Mouse (Mus musculus) MEL (cell line): ENCODE results near the gene Vav3. TPM values are rescaled to one million over a fixed set of nuclear protein-coding genes. Genes with fewer than 3 reads are reported as not detected.

Experiments
- DNase-seq: peaks from one replicate; pipeline ENCODE4 v3.0.0; 2011; ENCODE audit warnings: low read depth, low spot score
- H3K27ac ChIP-seq: 2 replicates; pipeline ENCODE4 v1.5.1; 2012; ENCODE audit warnings: low read depth, mild to moderate bottlenecking, control low read depth, low read length, moderate library complexity; ENCODE audit not compliant: control insufficient read depth
- H3K27me3 ChIP-seq, 2 experiments: fragments of 150-350 bp in 1 of 2; sonication (generic) in 1 of 2; 2 replicates each; pipeline ENCODE4 v1.6.1; 2012; ENCODE audit warnings: low read length in 2 of 2, mild to moderate bottlenecking in 2 of 2, improper control_type of control experiment in 1 of 2, moderate library complexity in 1 of 2; ENCODE audit not compliant: insufficient read depth in 2 of 2, control insufficient read depth in 1 of 2
- H3K36me3 ChIP-seq, 2 experiments: 2 replicates each; pipeline ENCODE4 v1.6.1; 2012 to 2014; ENCODE audit warnings: low read length in 2 of 2, improper control_type of control experiment in 1 of 2, inconsistent platforms in 1 of 2, mild to moderate bottlenecking in 1 of 2; ENCODE audit not compliant: insufficient read depth in 2 of 2, control insufficient read depth in 1 of 2
- H3K4me1 ChIP-seq, 2 experiments: fragments of 150-350 bp in 1 of 2; sonication (generic) in 1 of 2; 2 replicates each; pipeline ENCODE4 v1.6.1; 2012; ENCODE audit warnings: low read length in 2 of 2, improper control_type of control experiment in 1 of 2, mild to moderate bottlenecking in 1 of 2; ENCODE audit not compliant: insufficient read depth in 2 of 2, control insufficient read depth in 1 of 2
- H3K4me3 ChIP-seq, 2 experiments: fragments of 150-350 bp in 1 of 2; sonication (generic) in 1 of 2; 2 replicates each; pipeline ENCODE4 v1.5.1; 2012; ENCODE audit warnings: low read depth in 2 of 2, low read length in 2 of 2, mild to moderate bottlenecking in 2 of 2, moderate library complexity in 2 of 2, control low read depth in 1 of 2, improper control_type of control experiment in 1 of 2; ENCODE audit not compliant: control insufficient read depth in 1 of 2, insufficient read depth in 1 of 2
- H3K79me2 ChIP-seq: 2 replicates; pipeline ENCODE4 v1.6.1; 2012; ENCODE audit warnings: mild to moderate bottlenecking, low read length, moderate library complexity; ENCODE audit not compliant: control insufficient read depth, poor library complexity, insufficient read depth
- H3K9ac ChIP-seq: 2 replicates; pipeline ENCODE4 v1.6.1; 2012; ENCODE audit warnings: low read depth, mild to moderate bottlenecking, control low read depth, low read length, moderate library complexity; ENCODE audit not compliant: control insufficient read depth, poor library complexity, severe bottlenecking
- H3K9me3 ChIP-seq: fragments of 150-350 bp; sonication (generic); replicated peaks from 2 replicates; pipeline ENCODE4 v1.6.1; 2012; ENCODE audit warnings: mild to moderate bottlenecking, low read length, improper control_type of control experiment, moderate library complexity; ENCODE audit not compliant: insufficient read depth
- CHD2 ChIP-seq: IDR thresholded peaks from 2 replicates; pipeline ENCODE4 v1.6.1; 2011; ENCODE audit warnings: low read length, improper control_type of control experiment
- ELF1 ChIP-seq: IDR thresholded peaks from 2 replicates; pipeline ENCODE4 v1.6.1; 2014; ENCODE audit warnings: low read depth, mild to moderate bottlenecking, inconsistent platforms, low read length, improper control_type of control experiment, moderate library complexity
- EP300 ChIP-seq, 2 experiments: IDR thresholded peaks; 2 replicates each; pipeline ENCODE4 v1.6.1; 2011; ENCODE audit warnings: improper control_type of control experiment in 2 of 2, low read length in 2 of 2, low read depth in 1 of 2, mild to moderate bottlenecking in 1 of 2
- ETS1 ChIP-seq: IDR thresholded peaks from 2 replicates; pipeline ENCODE4 v1.6.1; 2012; ENCODE audit warnings: low read depth, mild to moderate bottlenecking, inconsistent platforms, low read length, improper control_type of control experiment, moderate library complexity
- HCFC1 ChIP-seq: IDR thresholded peaks from 2 replicates; pipeline ENCODE4 v1.6.1; 2012; ENCODE audit warnings: low read depth, mild to moderate bottlenecking, inconsistent platforms, low read length, improper control_type of control experiment, moderate library complexity
- JUND ChIP-seq: IDR thresholded peaks from 2 replicates; pipeline ENCODE4 v1.6.1; 2011; ENCODE audit warnings: low read depth, mild to moderate bottlenecking, improper control_type of control experiment, low read length
- MAFK ChIP-seq: IDR thresholded peaks from 2 replicates; pipeline ENCODE4 v1.6.1; 2011; ENCODE audit warnings: low read depth, mild to moderate bottlenecking, low read length, improper control_type of control experiment, borderline replicate concordance
- MEF2A ChIP-seq: IDR thresholded peaks from 2 replicates; pipeline ENCODE4 v1.6.1; 2014; ENCODE audit warnings: low read depth, mild to moderate bottlenecking, inconsistent platforms, low read length, improper control_type of control experiment; ENCODE audit not compliant: poor library complexity, insufficient replicate concordance, severe bottlenecking; ENCODE audit errors: extremely low read depth
- MYB ChIP-seq: IDR thresholded peaks from 2 replicates; pipeline ENCODE4 v1.6.1; 2011; ENCODE audit warnings: mild to moderate bottlenecking, low read depth, low read length, improper control_type of control experiment
- MYC ChIP-seq: IDR thresholded peaks from 2 replicates; pipeline ENCODE4 v1.6.1; 2011; ENCODE audit warnings: low read depth, mild to moderate bottlenecking, low read length, improper control_type of control experiment, moderate library complexity
- POLR2AphosphoS2 ChIP-seq: IDR thresholded peaks from 2 replicates; pipeline ENCODE4 v1.6.1; 2011; ENCODE audit warnings: low read length, improper control_type of control experiment
- RCOR1 ChIP-seq: IDR thresholded peaks from 2 replicates; pipeline ENCODE4 v1.6.1; 2012; ENCODE audit warnings: low read depth, mild to moderate bottlenecking, inconsistent platforms, low read length, improper control_type of control experiment
- SIN3A ChIP-seq: IDR thresholded peaks from 2 replicates; pipeline ENCODE4 v1.6.1; 2012; ENCODE audit warnings: low read length, improper control_type of control experiment, inconsistent platforms
- TBP ChIP-seq: IDR thresholded peaks from 2 replicates; pipeline ENCODE4 v1.8.0; 2011; ENCODE audit warnings: low read depth, low read length, improper control_type of control experiment
- TCF12 ChIP-seq: IDR thresholded peaks from 2 replicates; pipeline ENCODE4 v1.6.1; 2014; ENCODE audit warnings: low read depth, mild to moderate bottlenecking, inconsistent platforms, low read length, improper control_type of control experiment, moderate library complexity
- USF2 ChIP-seq, 2 experiments: IDR thresholded peaks; 2 replicates each; pipeline ENCODE4 v1.6.1; 2011 to 2012; ENCODE audit warnings: improper control_type of control experiment in 2 of 2, low read length in 2 of 2, borderline replicate concordance in 1 of 2, inconsistent platforms in 1 of 2, low read depth in 1 of 2, mild to moderate bottlenecking in 1 of 2; ENCODE audit not compliant: insufficient read depth in 1 of 2
- ZC3H11A ChIP-seq: IDR thresholded peaks from 2 replicates; pipeline ENCODE4 v1.6.1; 2012; ENCODE audit warnings: low read depth, mild to moderate bottlenecking, inconsistent platforms, low read length, improper control_type of control experiment
- ZNF384 ChIP-seq: IDR thresholded peaks from 2 replicates; pipeline ENCODE4 v1.6.1; 2012; ENCODE audit warnings: low read depth, mild to moderate bottlenecking, inconsistent platforms, low read length, improper control_type of control experiment
- polyA plus RNA-seq, 2 experiments: library from polyadenylated mRNA; stranded (reverse) in 1 of 2; unstranded in 1 of 2; fragments of >175 nt in 1 of 2; fragments of >200 nt in 1 of 2; gene quantifications; 2 replicates each; pipeline versions ENCODE4 v1.2.1 to v1.2.4; 2012; ENCODE audit warnings: low replicate concordance in 2 of 2, low read depth in 1 of 2; ENCODE audit not compliant: insufficient read length in 2 of 2, insufficient read depth in 1 of 2, missing spikeins in 1 of 2
- total RNA-seq: library from RNA; depleted of rRNA; stranded (reverse); fragments of 300-350 nt; gene quantifications from 2 replicates; pipeline ENCODE4 v1.2.3, GENCODE M21; 2012

Gene Vav3
- total and polyA plus RNA-seq, 3 experiments: not detected

DNA sequence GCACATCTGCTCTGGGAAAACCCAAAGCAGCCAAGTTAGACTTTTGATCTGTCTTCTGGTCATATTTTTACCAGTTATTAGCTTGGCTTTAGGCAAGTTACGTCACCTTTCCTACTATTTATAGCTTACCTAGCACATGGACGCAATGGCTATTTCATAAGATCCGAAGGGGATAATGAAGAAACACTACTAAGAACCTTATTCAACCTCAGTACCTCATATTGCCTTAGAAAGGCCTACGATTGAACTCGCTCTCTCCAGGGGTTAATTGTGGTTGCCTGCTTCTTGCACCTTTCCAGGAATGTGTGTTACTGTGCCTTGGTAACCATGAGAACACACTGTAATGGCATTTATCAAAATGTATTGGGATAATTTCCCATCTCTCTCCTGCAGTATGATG, 61.1 kb downstream of the Vav3 start:
- Histone ChIP-seq H3K27me3 (no peaks in the 10 kb centered on the region; a peak in 1 of 4 replicates), H3K4me3 (no peak overlapping the region), H3K36me3 (no peaks in the 10 kb centered on the region), H3K9ac (no peak overlapping the region), H3K27ac (no peak overlapping the region), H3K9me3 (no peaks in the 10 kb centered on the region), H3K4me1 (no peaks in the 10 kb centered on the region), H3K79me2 (no peaks in the 10 kb centered on the region)
- TF ChIP-seq USF2 (IDR thresholded peaks at IDR 0.05; ENCODE audit: borderline replicate concordance in 1 of 2, insufficient read depth in 1 of 2, low read depth in 1 of 2, low read length in 2 of 2) (no peak), MEF2A (no peak), TBP (no peak)
- no peak for DNase-seq

DNA sequence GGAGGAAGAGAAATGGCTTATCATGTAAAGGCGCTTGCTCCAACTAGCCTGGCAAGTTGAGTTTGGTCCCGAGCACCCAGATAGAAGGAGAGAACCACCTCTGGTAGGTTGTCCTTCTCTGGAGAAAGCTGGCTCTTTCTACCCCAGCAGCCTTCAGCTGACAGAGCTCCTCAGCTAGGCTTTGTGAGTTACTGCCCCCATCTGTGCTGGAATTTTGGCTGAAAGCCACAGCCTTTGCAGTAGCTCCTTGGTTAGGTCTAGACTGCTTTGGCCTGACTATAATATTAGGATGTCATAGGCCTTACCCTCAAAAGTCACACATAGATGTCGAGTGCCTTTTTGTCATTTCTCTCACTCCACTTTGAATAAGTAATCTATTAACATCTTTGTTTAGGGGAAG, 70.8 kb downstream of the Vav3 start:
- no peaks in the 10 kb centered on the region for H3K79me2 ChIP-seq
- TF ChIP-seq TCF12 (no peak), HCFC1 (no peak), EP300 (IDR thresholded peaks at IDR 0.05; ENCODE audit: low read depth in 1 of 2, low read length in 2 of 2) (no peak), SIN3A (no peak), ELF1 (no peak), RCOR1 (no peak), ZC3H11A (no peak), ZNF384 (no peak), TBP (no peak), POLR2AphosphoS2 (no peak), ETS1 (no peak), MAFK (no peak)
- no peaks in the 10 kb centered on the region; a peak in 1 of 4 replicates for H3K27me3 ChIP-seq
- no peaks in the 10 kb centered on the region for H3K36me3 ChIP-seq
- no peak for DNase-seq
- H3K4me1 ChIP-seq: no peaks in the 10 kb centered on the region
- no peaks in the 10 kb centered on the region for H3K9me3 ChIP-seq
- H3K4me3 ChIP-seq: no peak overlapping the region
- H3K9ac ChIP-seq: no peak overlapping the region
- H3K27ac ChIP-seq: no peak overlapping the region

DNA sequence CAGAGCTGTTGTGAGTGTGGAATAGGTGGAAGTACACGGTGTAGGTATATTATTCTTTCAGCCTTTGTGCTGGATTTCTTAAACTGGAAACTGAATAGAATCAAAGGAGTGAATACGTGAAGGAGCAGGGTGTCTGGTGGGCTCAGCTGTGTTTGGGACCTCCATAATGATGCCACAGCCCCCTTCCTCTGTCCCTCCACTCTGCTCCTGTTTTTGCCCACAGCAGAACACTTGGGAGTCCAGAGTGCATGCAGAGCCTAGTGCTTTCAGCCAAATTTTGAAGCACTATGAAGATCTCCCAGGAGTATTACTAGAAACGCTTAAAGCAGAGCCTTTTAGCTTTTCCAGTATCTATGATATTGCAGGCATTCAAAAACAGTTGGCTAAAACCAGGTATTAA, 80.0 kb downstream of the Vav3 start:
- H3K4me3 ChIP-seq: no peak overlapping the region
- TF ChIP-seq TBP: no peak
- no peak for TF ChIP-seq ETS1
- TF ChIP-seq TCF12: no peak
- no peak for TF ChIP-seq POLR2AphosphoS2
- TF ChIP-seq MYB: no peak
- TF ChIP-seq CHD2: no peak
- TF ChIP-seq ZC3H11A: no peak
- TF ChIP-seq EP300 (IDR thresholded peaks at IDR 0.05; ENCODE audit: low read depth in 1 of 2, low read length in 2 of 2): no peak
- no peak for TF ChIP-seq MYC
- no peak for TF ChIP-seq JUND
- no peak for TF ChIP-seq RCOR1

More for the DNA sequence above, 80.0 kb downstream of the Vav3 start:
- Histone ChIP-seq H3K79me2 (no peaks in the 10 kb centered on the region), H3K9ac (no peak overlapping the region), H3K36me3 (no peaks in the 10 kb centered on the region), H3K27ac (no peak overlapping the region), H3K27me3 (no peaks in the 10 kb centered on the region; a peak in 1 of 4 replicates), H3K9me3 (no peaks in the 10 kb centered on the region), H3K4me1 (no peaks in the 10 kb centered on the region)
- DNase-seq: no peak
